Mouse (Mus musculus): ENCODE measurements around the gene 3110018I06Rik.
A peak's percentile ranks its signal among the peaks of the same experiment; 100 is the strongest.

Gene 3110018I06Rik

GRCm38 (mm10) chr12:107488371-107488770 is at the start of gene 3110018I06Rik:
TSS of gene 3110018I06Rik (plus strand) at chr12:107488632.
- DNase-seq (ENCODE audit: extremely low spot score, low spot score) = no peak

- no peak for DNase-seq (ENCODE audit: extremely low spot score, low spot score)
Measured at GRCm38 (mm10) chr12:107444681-107445080, 43.8 kb upstream of the 3110018I06Rik start.

- DNase-seq (ENCODE audit: extremely low spot score, low spot score) = no peak
Measured at GRCm38 (mm10) chr12:107457835-107458234, 30.6 kb upstream of the 3110018I06Rik start.

GRCm38 (mm10) chr12:107464731-107465130 is 23.7 kb upstream of the 3110018I06Rik start:
- peak; percentile 69 for DNase-seq (ENCODE audit: extremely low spot score, low spot score)

GRCm38 (mm10) chr12:107476441-107477291 is 11.8 kb upstream of the 3110018I06Rik start:
- no peak for DNase-seq (ENCODE audit: extremely low spot score, low spot score)

- DNase-seq (ENCODE audit: extremely low spot score, low spot score) = no peak
Measured at GRCm38 (mm10) chr12:107479350-107479749, 9.1 kb upstream of the 3110018I06Rik start.

- DNase-seq (ENCODE audit: extremely low spot score, low spot score) = no peak
Measured at GRCm38 (mm10) chr12:107483031-107483430, 5.4 kb upstream of the 3110018I06Rik start.

- no peak for DNase-seq (ENCODE audit: extremely low spot score, low spot score)
Measured at GRCm38 (mm10) chr12:107491344-107491743, 2.9 kb downstream of the 3110018I06Rik start.

- DNase-seq (ENCODE audit: extremely low spot score, low spot score) = no peak
Measured at GRCm38 (mm10) chr12:107496924-107497323, 8.5 kb downstream of the 3110018I06Rik start.

GRCm38 (mm10) chr12:107509661-107510237 is 21.3 kb downstream of the 3110018I06Rik start:
- DNase-seq (ENCODE audit: extremely low spot score, low spot score) = no peak

- DNase-seq (ENCODE audit: extremely low spot score, low spot score) = no peak
Measured at GRCm38 (mm10) chr12:107511112-107511511, 22.7 kb downstream of the 3110018I06Rik start.

- peak; percentile 45 for DNase-seq (ENCODE audit: extremely low spot score, low spot score)
Measured at GRCm38 (mm10) chr12:107516265-107517217, 28.1 kb downstream of the 3110018I06Rik start.

GRCm38 (mm10) chr12:107520941-107521340 is 32.5 kb downstream of the 3110018I06Rik start:
- no peak for DNase-seq (ENCODE audit: extremely low spot score, low spot score)

GRCm38 (mm10) chr12:107528346-107528880 is 40.0 kb downstream of the 3110018I06Rik start:
- DNase-seq (ENCODE audit: extremely low spot score, low spot score) = no peak

GRCm38 (mm10) chr12:107532871-107533270 is 44.4 kb downstream of the 3110018I06Rik start:
- no peak for DNase-seq (ENCODE audit: extremely low spot score, low spot score)

Measured in neural tube, embryonic 10.5 days (tissue).